Mouse (Mus musculus) lung, adult 2 months (tissue): ENCODE data around the gene Snf8.

Experiments
- CTCF ChIP-seq: fragments of 200-500 bp; IDR thresholded peaks from 2 replicates; pipeline ENCODE4 v1.5.1; 2011; ENCODE audit warnings: mild to moderate bottlenecking, low read length, control low read depth; ENCODE audit not compliant: insufficient read depth
- POLR2A ChIP-seq: fragments of 200-500 bp; IDR thresholded peaks from 2 replicates; pipeline ENCODE4 v1.6.1; 2011; ENCODE audit warnings: low read depth, mild to moderate bottlenecking, control low read depth, low read length, borderline replicate concordance; ENCODE audit errors: extremely low read depth

- no peak for TF ChIP-seq CTCF
- no peak for TF ChIP-seq POLR2A
Measured at GRCm38 (mm10) chr11:96046028-96046427, 11.3 kb downstream of the Snf8 start.
